Mouse (Mus musculus): ENCODE measurements around the gene Mpnd. TPM values are rescaled to one million over a fixed set of nuclear protein-coding genes. Genes with fewer than 3 reads are reported as not detected.

Mpnd gene
- 0.44 TPM for polyA plus RNA-seq (2014; fragmentation: Illumina TruSeq; extraction: RNeasy Lipid Tissue Mini Kit (QIAGEN cat#74804); ENCODE audit: low read depth, low replicate concordance)

DNA sequence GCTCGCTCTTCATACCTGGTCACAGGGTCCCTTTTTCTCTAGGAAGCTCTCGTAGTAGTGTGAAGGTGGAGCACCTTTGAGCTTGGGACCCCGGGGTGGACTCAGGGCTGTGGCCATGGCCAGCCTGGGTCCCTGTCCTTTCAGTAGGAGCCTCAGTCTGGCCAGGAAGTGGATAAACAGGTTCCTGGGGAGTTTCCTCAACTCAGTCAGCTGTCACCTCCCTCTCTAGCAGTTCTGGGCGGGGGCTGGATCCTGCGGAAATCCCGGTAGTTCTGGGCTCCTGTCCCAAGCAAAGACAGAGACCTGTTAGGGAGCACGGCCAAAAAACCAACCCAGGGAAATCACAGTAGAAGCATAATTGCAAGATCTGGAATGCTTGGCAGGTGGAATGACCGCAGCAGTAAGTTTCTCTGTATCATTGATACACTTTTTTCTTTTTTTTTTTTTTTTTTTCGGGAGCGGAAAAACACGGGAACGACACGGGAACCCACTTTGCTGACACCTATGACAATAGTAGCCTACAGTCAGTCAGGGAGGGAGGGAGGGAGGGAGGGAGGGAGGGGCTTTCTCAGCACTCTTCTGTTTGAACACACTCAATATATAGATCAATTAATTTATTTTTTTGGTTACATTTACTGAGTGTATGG, at the start of gene Mpnd, which contains the start of gene Stap2:
Gene Mpnd, plus strand, starts transcription at position 297 of the 647 bp plus-strand sequence.
Gene Stap2, minus strand, starts transcription at position 170 of the 647 bp plus-strand sequence.

GRCm38 (mm10) chr17:55958918-55959728, 46.4 kb upstream of the Mpnd start, which contains the start of gene Yju2:
Gene Yju2 (plus strand): TSS chr17:55959099.

DNA sequence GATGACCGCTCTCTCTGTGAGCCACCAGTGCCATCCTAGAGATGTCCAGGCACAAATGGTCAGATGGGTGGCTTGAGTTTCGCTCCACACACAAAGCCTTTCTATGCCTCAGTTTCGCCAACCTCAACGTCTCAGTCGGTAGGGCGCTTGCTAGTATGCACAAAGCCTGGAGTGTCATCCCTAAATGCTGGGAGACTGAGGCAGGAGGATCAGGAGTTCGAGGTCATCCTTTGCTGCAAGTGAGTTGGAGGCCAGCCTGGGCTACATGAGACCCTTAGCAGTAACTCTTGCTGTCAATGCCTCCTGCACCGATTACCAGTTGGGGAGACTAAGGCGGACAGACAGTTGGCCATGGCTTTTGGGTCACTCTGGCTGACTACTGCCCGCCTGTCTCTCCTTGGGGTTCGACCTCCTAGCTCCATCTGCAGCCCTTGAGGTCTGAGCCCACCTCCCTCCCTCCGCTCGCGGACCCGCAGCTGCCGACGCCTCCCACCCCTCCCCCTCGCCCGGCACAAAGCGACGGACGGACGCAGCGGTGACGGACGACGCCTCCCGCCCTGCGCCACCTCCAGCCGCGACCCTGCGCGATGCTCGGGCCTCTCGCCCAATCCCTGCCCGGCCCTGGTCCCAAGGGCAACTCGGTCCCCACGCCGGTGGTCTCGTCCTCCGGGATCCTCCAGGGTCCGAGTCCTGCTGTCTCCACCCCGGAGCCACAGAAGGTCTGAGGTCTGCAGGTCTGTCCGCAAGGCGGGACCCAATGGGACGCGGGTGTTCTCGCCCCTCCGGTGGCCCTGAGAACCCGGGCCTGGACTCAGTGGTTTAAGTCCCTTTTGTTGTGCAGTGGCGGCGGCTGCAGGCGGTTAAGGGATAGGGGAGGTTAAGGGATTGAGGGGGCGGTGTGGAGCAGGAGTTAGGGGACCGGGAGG, 35.3 kb upstream of the Mpnd start, which contains the start of gene Shd:
Gene Shd, plus strand, starts transcription at position 502 of the 926 bp plus-strand sequence.

DNA sequence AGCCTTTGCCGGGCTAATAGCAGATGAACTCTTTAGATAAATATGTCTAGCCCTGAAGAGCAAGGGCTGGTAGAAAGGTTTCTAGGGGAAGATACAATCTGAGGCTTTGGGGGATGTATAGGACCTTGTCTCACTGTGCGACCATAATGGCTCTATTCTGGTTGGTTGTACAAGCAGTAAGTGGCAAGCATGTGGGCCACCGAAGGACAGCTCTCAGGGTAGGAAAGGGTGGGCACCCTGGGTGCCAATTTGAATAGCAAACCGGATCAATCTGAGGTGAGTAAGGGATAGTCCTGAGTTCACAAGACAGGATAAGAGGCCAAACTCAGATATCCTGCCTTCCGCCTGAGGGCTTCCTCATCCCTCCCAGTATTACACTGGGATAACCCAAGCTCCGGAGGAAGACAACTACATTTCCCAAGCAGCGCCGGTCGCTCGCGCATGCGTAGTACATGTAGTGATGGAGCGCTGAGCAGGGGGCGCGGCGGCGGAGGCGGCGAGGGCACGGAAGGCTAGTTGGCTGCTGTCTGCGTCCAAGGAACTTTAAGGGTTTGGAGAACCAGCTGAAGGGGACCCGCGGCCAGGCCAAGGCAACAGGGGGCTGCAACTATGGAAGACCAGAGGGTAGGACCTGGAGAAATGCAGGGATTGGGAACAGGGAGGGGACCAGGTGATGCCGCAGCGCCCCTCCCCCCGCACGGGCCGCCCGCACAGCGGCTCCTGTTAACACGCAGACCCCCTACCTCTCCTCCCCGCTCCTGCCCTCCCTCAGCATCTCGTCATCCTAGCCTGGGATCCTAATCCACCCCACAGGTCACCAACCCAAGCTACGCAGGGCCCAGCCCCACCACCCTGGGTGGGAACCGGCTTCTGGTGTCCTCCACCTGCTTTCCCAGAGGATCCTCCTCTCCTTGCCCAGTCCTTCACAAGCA, 19.2 kb upstream of the Mpnd start, which contains the start of gene Fsd1:
Gene Fsd1, plus strand, starts transcription at position 480 of the 932 bp plus-strand sequence.

GRCm38 (mm10) chr17:56036176-56036900, 30.8 kb downstream of the Mpnd start, which contains the start of gene Sh3gl1:
Gene Sh3gl1 (minus strand): TSS chr17:56036635.

DNA sequence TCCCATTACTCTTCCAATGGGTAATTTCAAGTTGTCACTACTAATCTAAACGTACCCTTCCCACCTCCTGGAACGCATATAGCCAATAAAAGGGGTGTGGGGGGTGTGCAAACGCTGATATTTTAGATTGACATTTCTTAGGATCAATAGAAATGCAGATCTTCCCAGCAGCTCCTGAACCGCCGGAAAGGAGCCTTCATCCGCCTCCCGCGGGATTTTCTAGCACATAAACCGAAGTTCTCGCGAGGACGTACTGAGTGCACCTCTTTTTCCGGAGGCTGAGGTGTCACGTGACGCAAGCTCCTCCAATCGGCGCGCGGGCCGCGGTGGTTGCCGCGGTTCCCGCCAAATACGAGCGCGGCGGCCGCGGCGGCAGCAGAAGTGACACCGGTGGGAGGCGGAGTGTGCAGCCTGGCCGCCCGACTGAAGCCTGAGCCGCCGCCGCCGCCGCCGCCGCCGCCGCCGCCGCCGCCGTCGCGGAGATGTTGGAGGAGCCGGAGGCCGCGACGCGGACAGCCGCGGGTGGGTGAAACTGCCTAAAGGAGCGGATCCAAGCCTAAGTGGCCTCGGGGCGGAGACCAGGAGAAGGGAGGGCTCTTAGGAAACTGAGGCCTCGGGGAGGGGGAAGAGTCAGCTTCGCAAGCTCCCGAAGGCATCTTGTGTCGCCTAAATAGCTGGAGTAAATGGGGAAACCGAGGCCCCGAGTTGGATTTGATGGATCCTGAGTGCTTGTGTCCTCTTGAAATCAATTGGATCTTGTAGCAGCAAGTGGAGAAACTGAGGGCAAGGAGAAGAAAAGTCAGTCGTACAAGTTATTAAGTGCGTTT, 34.7 kb downstream of the Mpnd start, which contains the start of gene Chaf1a:
Gene Chaf1a, plus strand, starts transcription at position 410 of the 827 bp plus-strand sequence.

Other genes starting within 250 kb of the Mpnd start
- 23.5 TPM for gene Zfp119a, start 126.8 kb upstream of the Mpnd start, polyA plus RNA-seq (2014; fragmentation: Illumina TruSeq; extraction: RNeasy Lipid Tissue Mini Kit (QIAGEN cat#74804); ENCODE audit: low read depth, low replicate concordance)
- 38.6 TPM for gene Zfp959, start 113.6 kb upstream of the Mpnd start, polyA plus RNA-seq (2014; fragmentation: Illumina TruSeq; extraction: RNeasy Lipid Tissue Mini Kit (QIAGEN cat#74804); ENCODE audit: low read depth, low replicate concordance)
- 22.8 TPM for gene Zfp119b, start 56.2 kb upstream of the Mpnd start, polyA plus RNA-seq (2014; fragmentation: Illumina TruSeq; extraction: RNeasy Lipid Tissue Mini Kit (QIAGEN cat#74804); ENCODE audit: low read depth, low replicate concordance)
- gene Ebi3, start 53.1 kb upstream of the Mpnd start, polyA plus RNA-seq (2014; fragmentation: Illumina TruSeq; extraction: RNeasy Lipid Tissue Mini Kit (QIAGEN cat#74804); ENCODE audit: low read depth, low replicate concordance), result not detected
- 0.57 TPM for gene Yju2, start 46.6 kb upstream of the Mpnd start, polyA plus RNA-seq (2014; fragmentation: Illumina TruSeq; extraction: RNeasy Lipid Tissue Mini Kit (QIAGEN cat#74804); ENCODE audit: low read depth, low replicate concordance)
- not detected for gene Shd, start 35.2 kb upstream of the Mpnd start, polyA plus RNA-seq (2014; fragmentation: Illumina TruSeq; extraction: RNeasy Lipid Tissue Mini Kit (QIAGEN cat#74804); ENCODE audit: low read depth, low replicate concordance)
- not detected for gene Fsd1, start 19.2 kb upstream of the Mpnd start, polyA plus RNA-seq (2014; fragmentation: Illumina TruSeq; extraction: RNeasy Lipid Tissue Mini Kit (QIAGEN cat#74804); ENCODE audit: low read depth, low replicate concordance)
- gene Stap2, start 127 bp upstream of the Mpnd start, polyA plus RNA-seq (2014; fragmentation: Illumina TruSeq; extraction: RNeasy Lipid Tissue Mini Kit (QIAGEN cat#74804); ENCODE audit: low read depth, low replicate concordance), result 1.2 TPM
- 0.32 TPM for gene Sh3gl1, start 30.9 kb downstream of the Mpnd start, polyA plus RNA-seq (2014; fragmentation: Illumina TruSeq; extraction: RNeasy Lipid Tissue Mini Kit (QIAGEN cat#74804); ENCODE audit: low read depth, low replicate concordance)
- gene Chaf1a, start 34.7 kb downstream of the Mpnd start, polyA plus RNA-seq (2014; fragmentation: Illumina TruSeq; extraction: RNeasy Lipid Tissue Mini Kit (QIAGEN cat#74804); ENCODE audit: low read depth, low replicate concordance), result 0.20 TPM
- 14.1 TPM for gene Ubxn6, start 69.3 kb downstream of the Mpnd start, polyA plus RNA-seq (2014; fragmentation: Illumina TruSeq; extraction: RNeasy Lipid Tissue Mini Kit (QIAGEN cat#74804); ENCODE audit: low read depth, low replicate concordance)
- gene Hdgfl2, start 73.9 kb downstream of the Mpnd start, polyA plus RNA-seq (2014; fragmentation: Illumina TruSeq; extraction: RNeasy Lipid Tissue Mini Kit (QIAGEN cat#74804); ENCODE audit: low read depth, low replicate concordance), result 1.5 TPM
- 0.20 TPM for gene Plin4, start 104.1 kb downstream of the Mpnd start, polyA plus RNA-seq (2014; fragmentation: Illumina TruSeq; extraction: RNeasy Lipid Tissue Mini Kit (QIAGEN cat#74804); ENCODE audit: low read depth, low replicate concordance)
- gene Plin5, start 111.9 kb downstream of the Mpnd start, polyA plus RNA-seq (2014; fragmentation: Illumina TruSeq; extraction: RNeasy Lipid Tissue Mini Kit (QIAGEN cat#74804); ENCODE audit: low read depth, low replicate concordance), result 0.89 TPM
- gene Lrg1, start 116.3 kb downstream of the Mpnd start, polyA plus RNA-seq (2014; fragmentation: Illumina TruSeq; extraction: RNeasy Lipid Tissue Mini Kit (QIAGEN cat#74804); ENCODE audit: low read depth, low replicate concordance), result not detected
- not detected for gene Sema6b, start 134.6 kb downstream of the Mpnd start, polyA plus RNA-seq (2014; fragmentation: Illumina TruSeq; extraction: RNeasy Lipid Tissue Mini Kit (QIAGEN cat#74804); ENCODE audit: low read depth, low replicate concordance)
- 0.49 TPM for gene Tnfaip8l1, start 156.8 kb downstream of the Mpnd start, polyA plus RNA-seq (2014; fragmentation: Illumina TruSeq; extraction: RNeasy Lipid Tissue Mini Kit (QIAGEN cat#74804); ENCODE audit: low read depth, low replicate concordance)
- gene Mydgf, start 178.2 kb downstream of the Mpnd start, polyA plus RNA-seq (2014; fragmentation: Illumina TruSeq; extraction: RNeasy Lipid Tissue Mini Kit (QIAGEN cat#74804); ENCODE audit: low read depth, low replicate concordance), result 9.2 TPM
- 0.24 TPM for gene Dpp9, start 213.2 kb downstream of the Mpnd start, polyA plus RNA-seq (2014; fragmentation: Illumina TruSeq; extraction: RNeasy Lipid Tissue Mini Kit (QIAGEN cat#74804); ENCODE audit: low read depth, low replicate concordance)

Measured in kidney, adult 10 weeks (tissue).